Mouse (Mus musculus): ENCODE data around the gene Tmc7.

Tmc7 gene

DNA sequence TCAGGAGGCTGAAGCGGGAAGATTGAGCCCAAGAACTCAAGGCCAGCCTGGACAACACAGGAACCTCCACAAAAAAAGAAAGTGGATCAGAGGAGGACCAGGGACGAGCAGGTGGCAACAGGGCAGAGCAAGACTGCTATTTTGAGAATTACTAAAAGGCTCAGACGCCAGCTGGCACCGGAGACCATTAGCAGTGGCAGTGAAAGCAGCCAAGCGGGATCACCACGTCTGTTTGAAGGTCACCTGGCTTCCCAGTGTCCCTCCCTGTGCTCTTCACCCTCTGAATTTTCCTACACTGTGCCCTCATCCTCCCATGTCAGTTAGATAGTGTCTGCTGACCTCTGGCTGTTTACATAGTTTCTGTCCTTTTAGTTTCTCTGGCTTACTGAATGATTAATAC, 1.3 kb upstream of the Tmc7 start:
- DNase-seq (ENCODE audit: low spot score), result no peak

DNA sequence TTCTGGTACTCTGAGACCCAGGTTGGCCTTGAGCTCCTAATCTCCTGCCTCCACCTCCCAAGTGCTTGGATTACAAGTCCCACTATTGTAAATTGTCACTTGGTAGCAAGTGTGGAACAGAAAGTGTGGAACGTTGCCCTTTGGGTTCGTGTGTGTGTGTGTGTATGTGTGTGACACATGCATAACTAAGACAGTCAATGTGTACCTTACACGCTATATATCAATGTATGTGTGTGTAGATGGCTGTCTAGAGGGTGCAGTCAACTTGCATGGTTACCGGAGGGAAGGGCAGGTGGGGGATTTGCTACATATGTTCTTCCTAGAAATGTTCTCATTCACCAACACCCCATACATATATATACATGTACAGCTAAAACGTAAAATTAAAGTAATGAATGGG, 390 bp upstream of the Tmc7 start:
- DNase-seq (ENCODE audit: low spot score), result no peak

DNA sequence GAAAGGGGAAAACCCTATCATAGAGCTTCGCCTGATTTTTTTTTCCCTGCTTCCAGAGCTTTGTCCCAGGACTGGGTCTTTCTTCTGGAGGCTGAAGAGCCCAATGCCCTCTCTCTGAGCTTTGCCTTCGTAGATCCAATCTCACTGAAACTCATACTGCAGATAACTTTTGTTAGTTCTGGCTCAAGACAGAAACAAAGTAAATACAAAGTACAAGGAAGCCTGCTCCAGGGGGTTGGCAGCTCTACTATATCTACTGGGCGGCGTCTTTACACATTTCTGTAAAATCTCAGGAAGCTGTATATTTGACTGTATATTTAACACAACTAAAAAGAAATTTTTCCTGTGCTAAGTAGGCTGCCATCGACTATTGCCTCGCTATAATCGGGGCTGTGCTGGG, 715 bp downstream of the Tmc7 start:
- no peak for DNase-seq (ENCODE audit: low spot score)

DNA sequence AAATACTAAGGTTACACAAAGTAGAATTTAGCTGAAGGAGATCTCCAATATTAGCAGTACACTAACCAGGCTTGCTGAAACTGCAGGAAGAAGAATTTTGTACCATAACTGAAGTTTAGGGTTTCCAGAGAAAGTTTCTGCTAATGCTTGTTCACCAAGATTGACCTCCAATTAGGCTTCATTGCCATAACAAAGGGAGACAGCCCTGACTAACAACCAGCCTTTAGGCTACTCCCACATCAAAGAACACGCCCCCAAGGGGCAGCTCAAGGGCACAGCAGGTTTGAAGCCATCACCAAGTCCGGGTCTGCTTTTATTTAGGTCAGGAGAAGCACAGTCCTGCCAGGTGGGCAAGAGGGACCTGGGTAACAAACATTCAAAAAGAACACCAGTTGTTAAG, 4.6 kb downstream of the Tmc7 start:
- no peak for DNase-seq (ENCODE audit: low spot score)

DNA sequence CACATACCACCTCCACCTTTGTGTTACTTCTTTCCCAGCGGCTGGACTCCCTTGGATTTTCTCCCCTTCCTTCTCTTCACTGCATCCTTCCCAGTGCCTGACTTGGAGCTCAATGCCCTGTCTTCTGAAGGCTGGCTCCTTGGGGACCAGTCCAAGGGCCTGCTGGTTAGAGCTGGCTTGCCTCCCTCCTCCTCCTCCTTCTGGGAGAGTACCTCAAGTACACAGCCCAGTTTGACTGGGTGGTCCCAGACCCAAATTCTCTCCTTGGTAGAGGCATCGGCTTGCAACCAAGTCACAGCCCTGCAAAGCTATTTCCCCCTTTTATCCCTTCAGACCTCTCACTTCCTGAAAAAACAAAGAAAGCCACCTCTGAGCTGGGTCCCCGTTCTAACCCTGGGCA, 6.3 kb downstream of the Tmc7 start:
- DNase-seq (ENCODE audit: low spot score), result no peak

DNA sequence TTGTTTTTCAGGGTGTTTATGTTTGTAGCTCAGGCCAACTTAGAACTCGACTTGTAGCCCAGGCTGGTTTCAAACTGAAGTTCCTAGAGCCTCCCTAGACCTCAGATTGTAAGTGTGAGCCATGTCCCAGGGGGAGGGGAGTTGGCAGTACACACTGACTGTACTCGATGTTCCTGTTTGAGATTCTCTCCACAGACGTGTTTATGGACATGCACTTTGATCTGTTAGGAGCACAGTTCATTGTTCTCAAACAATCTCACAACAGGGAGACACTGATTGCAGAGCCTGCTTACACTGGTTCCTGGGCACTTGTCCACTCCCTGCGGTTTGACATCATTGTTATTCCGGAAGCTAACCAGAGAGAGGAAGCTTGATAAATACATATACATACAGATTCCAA, 12.5 kb downstream of the Tmc7 start:
- no peak for DNase-seq (ENCODE audit: low spot score)

DNA sequence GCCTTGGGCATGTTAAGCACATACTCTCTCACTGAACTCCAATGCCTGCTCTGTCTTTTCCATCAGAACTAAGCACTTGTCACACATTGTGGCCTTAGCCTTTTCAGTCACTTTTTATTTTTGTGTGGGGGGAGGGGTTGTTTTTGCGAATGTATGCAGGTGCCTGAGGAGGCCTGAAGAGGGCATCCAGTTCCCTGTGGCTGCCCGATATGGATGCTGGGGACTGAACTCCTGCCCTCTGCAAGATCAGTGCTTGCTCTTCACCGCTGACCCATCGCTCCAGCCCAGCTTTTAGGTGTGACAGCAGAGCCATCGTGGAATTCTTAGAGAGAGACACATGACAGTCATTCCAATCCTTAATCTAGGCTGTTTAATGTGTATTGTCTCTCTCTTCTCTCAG, 13.2 kb downstream of the Tmc7 start:
- no peak for DNase-seq (ENCODE audit: low spot score)

DNA sequence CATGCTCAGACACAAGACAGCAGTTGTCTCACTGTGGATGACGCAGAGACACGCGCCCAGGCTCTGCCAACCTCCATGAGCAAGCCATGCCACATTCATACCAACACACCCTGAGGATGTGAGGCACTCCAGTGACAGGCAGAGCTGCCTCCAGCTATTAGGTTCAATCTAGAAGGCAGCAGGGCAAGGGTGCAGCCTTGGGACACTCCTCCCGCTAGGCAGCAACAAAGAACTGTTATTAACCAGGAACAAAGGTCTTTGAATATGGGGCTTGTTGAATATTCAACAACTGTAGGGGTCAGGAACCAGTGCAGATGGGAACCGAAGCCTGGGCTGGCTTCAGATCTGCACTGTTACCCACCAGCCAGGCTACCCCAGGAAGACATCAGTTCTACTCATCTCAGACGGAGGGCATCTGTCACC, 15.4 kb downstream of the Tmc7 start:
- DNase-seq (ENCODE audit: low spot score), result no peak

DNA sequence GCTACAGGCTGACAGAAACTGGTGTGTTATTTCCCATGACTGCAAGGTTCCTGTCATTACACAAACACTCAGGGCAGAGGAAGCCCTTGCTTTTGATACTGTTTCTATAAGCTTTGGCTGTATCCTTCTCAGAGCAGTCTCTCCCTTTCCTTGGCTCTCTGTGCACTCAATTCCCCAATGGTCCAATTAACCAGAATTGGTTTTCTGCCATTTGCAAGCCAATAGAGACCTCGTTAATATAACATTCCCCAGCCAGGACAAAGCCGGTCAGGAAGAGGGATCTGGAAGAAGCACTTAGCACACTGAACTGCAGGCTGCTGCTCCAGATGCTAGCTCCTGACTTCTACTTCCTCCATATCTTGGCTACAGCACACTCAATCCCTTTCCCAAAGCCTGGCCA, 30.2 kb downstream of the Tmc7 start:
- DNase-seq (ENCODE audit: low spot score), result no peak

DNA sequence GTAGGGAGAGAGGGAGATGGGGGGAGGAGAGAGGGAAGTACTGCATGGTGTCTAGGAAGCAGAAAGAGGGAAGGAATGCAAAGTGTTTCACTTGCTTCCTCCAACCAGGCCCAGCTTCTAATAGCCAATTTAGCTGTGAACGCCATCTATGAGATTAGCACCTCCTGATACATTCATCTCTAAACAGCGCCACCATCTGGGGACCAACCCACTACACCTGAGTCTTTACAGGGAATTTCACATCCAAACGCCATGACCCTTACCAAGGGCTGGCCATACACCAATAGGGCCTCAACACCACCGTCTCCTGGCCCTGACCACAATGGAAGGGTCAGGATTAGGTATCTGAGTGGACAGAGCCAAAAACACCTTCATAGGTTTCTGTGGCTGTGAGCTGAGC, 30.7 kb downstream of the Tmc7 start:
- DNase-seq (ENCODE audit: low spot score), result no peak

DNA sequence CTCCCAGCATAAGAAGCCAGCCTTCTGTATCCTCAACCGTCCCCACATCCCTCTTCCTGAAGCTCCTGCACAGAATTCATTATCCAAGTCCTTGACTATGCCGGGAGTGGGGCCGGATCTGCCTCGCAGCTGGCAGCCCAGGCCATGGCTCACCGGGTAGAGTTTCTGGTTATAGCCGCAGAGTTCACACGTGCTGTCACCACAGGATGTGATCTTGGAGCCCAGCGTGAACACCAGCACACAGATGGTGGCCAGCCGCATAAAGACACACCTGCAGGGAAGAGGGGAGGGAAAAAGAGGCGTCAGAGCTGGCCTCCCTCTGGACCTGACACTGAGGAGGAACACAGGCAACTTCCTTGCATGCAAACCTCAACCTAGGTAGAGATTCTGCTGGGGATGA, 37.1 kb downstream of the Tmc7 start:
- DNase-seq (ENCODE audit: low spot score), result no peak

DNA sequence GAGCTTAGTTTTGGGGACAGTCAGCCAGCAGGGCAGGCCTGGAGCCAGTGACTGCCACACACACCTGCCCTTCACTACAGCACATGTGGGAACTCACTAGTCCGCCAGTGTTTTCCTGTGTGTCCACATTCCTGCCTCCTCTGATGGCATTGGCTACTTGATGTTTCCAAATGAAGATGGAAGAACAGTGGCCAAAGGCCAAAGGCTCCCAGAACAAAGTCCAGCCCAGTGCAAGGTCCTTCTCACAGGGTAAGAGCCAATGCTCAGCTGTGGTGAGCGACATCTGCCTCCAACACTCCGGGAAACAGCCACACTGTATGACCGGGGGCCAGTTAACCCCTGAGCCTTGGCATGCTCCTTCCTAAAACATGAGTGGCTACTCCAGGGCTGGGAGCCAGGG, 40.4 kb downstream of the Tmc7 start:
- no peak for DNase-seq (ENCODE audit: low spot score)

DNA sequence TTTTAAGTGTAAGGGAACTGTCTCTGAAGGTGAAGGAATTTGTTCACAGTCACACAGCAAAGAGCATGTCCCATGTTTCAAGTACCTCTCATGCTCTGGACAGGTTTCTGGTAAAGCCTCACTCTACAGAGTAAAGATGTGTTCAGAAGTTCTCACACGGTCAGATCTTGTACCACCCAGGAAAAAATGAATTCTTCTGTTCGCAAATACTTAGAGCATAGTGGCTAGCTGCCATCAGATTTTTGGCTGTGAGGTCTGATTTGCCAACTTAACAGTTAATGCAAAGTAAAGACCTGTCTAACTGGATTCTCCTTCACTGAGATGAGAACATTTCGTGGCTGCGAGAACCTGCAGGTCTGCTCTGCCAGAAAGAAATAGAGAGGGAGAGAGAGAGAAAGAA, 49.5 kb downstream of the Tmc7 start:
- DNase-seq (ENCODE audit: low spot score), result no peak

DNA sequence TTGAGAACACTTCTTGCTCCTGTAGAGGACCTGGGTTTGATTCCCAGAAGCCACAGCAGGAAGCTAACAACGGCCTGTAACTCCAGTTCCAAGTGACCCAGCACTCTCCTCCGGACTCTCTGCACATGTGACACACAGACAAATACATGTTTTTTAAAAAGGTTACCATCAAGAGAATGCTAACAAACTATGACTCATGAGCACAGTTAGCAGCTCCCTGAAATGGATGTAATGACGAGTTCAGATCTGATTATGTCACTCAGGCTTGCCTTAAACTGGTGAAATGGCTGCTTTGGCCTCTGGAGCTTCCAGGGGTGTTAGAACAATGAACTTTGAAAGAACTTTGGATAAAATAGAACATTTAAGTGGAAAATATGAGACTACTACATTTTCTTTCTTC, 50.2 kb downstream of the Tmc7 start:
- no peak for DNase-seq (ENCODE audit: low spot score)

DNA sequence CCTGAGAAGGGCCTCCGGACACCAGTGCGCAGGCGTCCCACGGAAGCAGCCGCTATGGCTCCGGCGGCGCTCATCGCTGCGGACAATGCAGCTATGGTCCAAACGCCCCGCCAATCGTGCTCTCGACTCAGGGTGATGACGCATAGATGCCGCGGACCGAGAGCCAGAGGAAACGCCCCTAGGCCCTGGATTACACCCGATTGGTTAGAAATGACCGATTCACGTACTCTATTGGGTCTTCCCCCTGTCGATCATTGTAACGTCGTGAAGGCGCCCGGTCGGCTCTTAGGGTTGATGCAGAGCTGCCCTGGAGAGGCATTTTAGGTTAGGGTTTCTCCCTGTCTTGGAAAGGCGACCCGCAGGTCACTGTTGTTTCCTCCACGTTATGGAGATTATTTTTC, 51.4 kb downstream of the Tmc7 start, which contains the start of gene Coq7:
Gene Coq7 (minus strand): TSS at position 179 of the 401 bp plus-strand sequence.
- peak; percentile 68 for DNase-seq (ENCODE audit: low spot score)

DNA sequence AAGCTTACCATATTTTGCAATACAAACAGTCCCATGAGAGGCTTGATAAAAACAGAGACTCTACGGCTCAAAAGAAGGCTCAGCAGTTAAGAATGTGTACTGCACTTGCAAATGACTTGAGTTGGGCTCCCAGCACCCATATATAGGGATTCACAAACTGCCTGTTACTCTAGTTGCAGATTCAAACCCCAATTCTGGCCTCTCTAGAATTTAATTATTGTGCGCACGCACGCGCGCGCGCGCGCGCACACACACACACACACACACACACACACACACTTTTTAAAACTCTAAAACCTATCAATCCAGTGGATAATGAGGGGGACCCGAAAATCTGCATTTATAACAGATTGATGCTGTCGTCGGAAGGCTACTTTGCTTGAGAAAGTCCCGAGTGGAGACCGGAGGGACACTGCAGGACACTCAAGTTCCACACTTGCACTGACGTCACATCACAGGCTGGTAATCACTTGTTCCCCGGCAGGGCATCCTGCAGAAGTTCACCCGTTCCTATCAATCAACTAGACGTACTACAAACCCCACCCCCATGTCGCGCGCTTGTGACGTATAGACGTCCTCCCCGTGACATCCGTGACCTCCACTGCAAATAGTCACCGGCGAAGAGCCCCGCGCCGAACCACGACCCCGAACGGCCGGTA, 51.9 kb downstream of the Tmc7 start:
- peak; percentile 89 for DNase-seq (ENCODE audit: low spot score)

DNA sequence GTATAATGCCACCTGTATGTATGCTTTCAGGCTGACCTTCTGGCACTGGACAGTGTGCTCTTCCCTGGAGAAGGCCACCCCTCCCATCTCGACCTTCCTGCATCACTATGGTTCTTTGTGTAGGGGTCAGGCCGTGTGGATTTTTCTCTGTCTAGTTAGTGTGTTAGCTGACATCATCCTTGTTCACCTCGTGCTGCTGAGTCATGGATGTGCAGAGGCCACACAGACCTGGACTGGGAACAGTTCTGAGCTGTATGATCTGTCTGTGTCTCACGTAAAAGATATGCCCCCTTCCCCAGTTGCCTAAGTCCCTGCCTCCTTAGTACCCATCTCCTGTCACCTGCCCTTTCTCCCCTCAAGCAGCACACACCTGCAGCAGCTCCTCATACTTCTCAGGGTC, 57.6 kb downstream of the Tmc7 start:
- DNase-seq (ENCODE audit: low spot score), result no peak

DNA sequence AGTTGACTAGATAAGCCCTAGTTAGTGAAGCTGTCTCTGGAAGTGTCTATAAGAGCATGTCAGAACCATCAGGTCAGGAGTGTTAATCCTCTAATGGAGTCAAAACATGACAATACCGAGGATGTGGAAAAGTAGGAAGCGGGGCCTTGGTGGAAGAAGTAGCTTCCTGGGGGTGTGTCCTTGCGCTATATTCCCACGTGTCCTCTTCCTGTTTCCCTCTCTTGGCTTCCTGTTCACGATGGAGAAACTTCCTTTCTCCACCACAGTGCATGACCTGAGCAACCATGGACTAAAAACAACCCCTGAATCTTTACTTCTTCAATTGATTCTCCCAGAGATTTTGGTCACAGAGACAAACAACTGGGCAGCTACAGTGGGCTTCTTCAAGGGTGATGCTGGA, 62.5 kb downstream of the Tmc7 start:
- no peak for DNase-seq (ENCODE audit: low spot score)

DNA sequence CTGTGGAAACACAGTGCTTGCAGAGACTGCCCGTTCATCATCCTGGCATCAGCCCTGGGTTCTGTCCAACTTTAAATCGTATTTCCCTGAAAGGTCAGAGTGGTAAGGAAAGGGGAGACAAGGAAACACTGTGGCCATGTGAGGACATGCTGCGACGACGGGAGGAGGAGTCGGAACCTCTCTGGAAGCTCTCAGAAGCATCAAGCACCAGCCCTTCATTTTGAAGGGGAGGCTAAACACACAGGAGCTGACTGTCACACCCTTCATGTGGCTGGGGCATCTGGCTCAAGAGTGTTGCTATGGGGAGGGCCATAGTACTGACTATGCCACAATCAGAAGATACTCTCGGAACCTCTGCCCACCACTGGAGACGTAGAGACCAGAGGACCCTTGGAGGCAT, 64.9 kb downstream of the Tmc7 start:
- DNase-seq (ENCODE audit: low spot score), result no peak

DNA sequence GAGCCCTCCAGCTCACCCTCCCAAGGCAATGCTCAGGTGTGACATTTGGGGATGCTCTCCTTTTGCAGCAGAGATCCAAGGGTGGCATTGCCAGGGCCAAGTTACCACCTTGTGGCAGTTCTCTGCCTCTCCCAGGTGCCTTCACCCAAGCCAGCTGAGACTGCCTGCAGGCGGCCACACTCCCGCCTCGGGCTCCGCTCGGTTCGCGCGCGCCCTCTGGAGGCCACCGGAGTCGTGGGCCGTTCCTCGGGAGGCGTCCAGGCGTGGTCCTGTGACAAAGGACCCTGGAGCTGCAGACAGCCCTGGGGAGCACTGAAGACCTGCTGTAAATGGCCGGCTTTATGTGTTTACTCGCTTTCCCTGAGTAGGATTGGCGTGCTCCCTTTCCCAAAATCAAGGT, 65.8 kb downstream of the Tmc7 start:
- peak; percentile 27 for DNase-seq (ENCODE audit: low spot score)

DNA sequence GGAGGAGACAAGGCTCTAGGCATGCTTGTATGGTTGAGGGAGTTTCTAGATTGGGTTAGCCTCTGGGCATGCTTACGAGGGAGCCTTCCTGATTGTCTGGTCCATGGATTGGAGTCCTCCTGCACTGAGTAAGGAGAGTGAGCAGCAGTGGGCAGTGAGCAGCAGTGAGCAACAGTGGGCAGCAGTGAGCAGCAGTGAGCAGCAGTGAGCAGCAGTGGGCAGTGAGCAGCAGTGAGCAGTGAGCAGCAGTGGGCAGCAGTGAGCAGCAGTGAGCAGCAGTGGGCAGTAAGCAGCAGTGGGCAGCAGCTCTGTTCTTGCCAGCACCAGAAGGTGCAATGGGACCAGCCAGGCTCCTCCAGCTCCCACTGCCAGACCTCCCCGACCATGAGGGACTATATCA, 66.7 kb downstream of the Tmc7 start:
- DNase-seq (ENCODE audit: low spot score), result no peak

DNA sequence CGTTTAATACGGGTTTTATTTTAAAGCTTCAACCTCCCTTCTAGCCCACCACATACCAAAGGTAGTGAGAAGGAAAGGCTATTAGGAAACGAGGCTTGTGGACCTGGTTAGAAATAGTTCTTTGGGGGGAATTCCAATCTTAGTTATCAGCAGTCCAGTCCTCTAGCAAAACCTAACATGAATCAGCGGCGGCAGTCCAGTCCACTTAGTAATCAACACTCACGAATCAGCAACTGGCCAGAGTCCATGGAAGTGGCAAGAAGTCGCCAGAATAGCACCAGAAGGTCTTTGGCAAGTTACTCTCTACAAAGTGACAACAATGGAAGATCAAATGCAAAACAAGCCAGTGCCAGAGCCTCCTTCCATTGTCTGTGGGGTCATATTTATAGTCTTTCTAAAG, 76.0 kb downstream of the Tmc7 start:
- DNase-seq (ENCODE audit: low spot score), result no peak

DNA sequence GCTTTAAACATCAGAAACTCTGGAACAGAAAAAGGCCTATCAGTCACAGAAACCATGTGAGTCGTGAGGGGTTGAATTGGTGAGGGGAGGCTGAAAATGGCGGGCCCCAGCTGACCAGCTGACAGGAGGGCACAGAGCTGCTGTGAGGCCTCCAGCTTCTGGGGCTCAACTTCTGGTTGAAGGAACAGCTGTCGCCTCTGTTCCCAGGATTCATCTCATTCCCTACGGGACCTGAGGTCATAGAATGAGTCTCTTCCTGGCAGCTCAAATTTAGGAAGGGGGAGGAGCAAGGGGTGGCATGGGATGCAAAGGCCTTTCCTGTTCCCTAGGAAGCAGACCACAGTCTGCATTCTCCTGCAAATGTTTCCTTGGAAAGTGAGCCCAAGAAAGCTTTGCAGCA, 80.7 kb downstream of the Tmc7 start:
- DNase-seq (ENCODE audit: low spot score), result no peak

DNA sequence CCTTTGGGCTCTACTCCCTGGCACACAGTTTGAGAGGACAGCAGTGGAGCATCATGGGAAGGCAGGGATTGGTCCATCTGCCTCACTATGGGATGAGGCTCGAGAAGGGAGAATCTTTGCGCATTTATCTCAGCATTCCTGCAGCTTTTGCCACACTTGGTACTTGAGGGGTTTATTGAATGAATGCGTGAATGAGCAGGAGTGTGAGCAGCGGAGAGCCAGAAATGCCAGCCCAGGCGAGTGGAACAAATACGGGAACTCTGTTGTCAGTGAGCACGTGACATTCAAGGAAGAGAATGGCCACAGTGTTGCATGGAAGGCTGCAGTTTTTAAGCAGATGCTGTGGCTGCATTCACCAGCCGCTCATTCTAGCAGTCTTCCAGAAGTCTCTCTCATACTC, 82.2 kb downstream of the Tmc7 start:
- DNase-seq (ENCODE audit: low spot score), result no peak
